Mouse (Mus musculus) heart, embryonic 16.5 days (tissue): ENCODE data around the gene Gnaz. TPM values are rescaled to one million over a fixed set of nuclear protein-coding genes. Genes with fewer than 3 reads are reported as not detected.

Experiments used
- ATAC-seq: fragments of 200-750 bp; cut with Nextera tagmentation; replicated peaks from 2 replicates; pipeline ENCODE4 v1.8.0; 2017; ENCODE audit warnings: moderate number of reproducible peaks; ENCODE audit not compliant: insufficient read depth, low FRiP score; ENCODE audit errors: extremely low read depth
- H3K27ac ChIP-seq: fragments of 300-500 bp; sonication (generic); 2 replicates; pipeline ENCODE4 v1.5.1; 2014; ENCODE audit warnings: mild to moderate bottlenecking, low read length, control low read depth, moderate library complexity
- H3K27me3 ChIP-seq: fragments of 300-500 bp; sonication (generic); 2 replicates; pipeline ENCODE4 v1.6.1; 2014; ENCODE audit warnings: low read length, mixed read lengths; ENCODE audit not compliant: control insufficient read depth, insufficient read depth
- H3K36me3 ChIP-seq: fragments of 300-500 bp; sonication (generic); 2 replicates; pipeline ENCODE4 v1.6.1; 2014; ENCODE audit not compliant: control insufficient read depth, insufficient read depth
- H3K4me1 ChIP-seq: fragments of 300-500 bp; sonication (generic); 2 replicates; pipeline ENCODE4 v1.6.1; 2014; ENCODE audit warnings: low read length, mixed read lengths; ENCODE audit not compliant: control insufficient read depth, insufficient read depth
- H3K4me2 ChIP-seq: fragments of 300-500 bp; sonication (generic); 2 replicates; pipeline ENCODE4 v1.6.1; 2014; ENCODE audit warnings: low read depth, mild to moderate bottlenecking, control low read depth, low read length
- H3K4me3 ChIP-seq: fragments of 300-500 bp; sonication (generic); 2 replicates; pipeline ENCODE4 v1.5.1; 2014; ENCODE audit warnings: mild to moderate bottlenecking, control low read depth, low read length
- H3K9ac ChIP-seq: fragments of 300-500 bp; sonication (generic); 2 replicates; pipeline ENCODE4 v1.6.1; 2014; ENCODE audit warnings: low read length, control low read depth
- H3K9me3 ChIP-seq: fragments of 300-500 bp; sonication (generic); replicated peaks from 2 replicates; pipeline ENCODE4 v1.6.1; 2016; ENCODE audit warnings: low read length; ENCODE audit not compliant: control insufficient read depth
- WGBS: fragments of 180-500 bp; shearing (Covaris S2); extraction: QIAGEN DNeasy Blood & Tissue Kit; methylation state at CpG from one replicate; pipeline ENCODE4 v1.1.7; 2014; 5-methylcytosine and 5-hydroxymethylcytosine counted together
- polyA plus RNA-seq: library from polyadenylated mRNA; unstranded; fragments of >200 nt; fragmentation: Nextera tagmentation; extraction: Ambion mirVana; gene quantifications from 2 replicates; pipeline ENCODE4 v1.2.1, GENCODE M21; 2015

Gene Gnaz
- polyA plus RNA-seq, 1 experiment from 2014 or later = 0.79 TPM

DNA sequence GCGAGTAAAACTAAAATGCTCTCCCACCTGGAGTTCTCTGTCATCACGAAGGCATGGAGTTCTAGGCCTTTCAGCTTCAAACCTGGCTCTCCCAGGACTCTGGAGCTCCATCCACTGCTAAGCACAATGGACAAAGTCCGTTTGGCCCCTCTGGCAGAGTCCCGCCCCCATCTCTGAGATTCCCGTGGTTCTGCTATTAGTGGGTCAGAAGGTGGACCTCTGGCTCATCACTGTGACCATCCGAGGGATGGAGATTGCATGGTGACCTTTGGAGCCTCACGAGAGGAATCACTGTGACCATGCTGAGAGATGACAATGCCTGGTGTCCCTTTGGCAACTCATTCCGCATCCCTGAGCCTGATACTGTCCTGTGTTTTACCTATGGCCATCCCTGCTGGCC is 85.9 kb downstream of the Gnaz start:
- 82% methylated on average over 8 of the region's 8 CpGs for WGBS
- peaks cover 35% of the 10 kb centered on the region for H3K27me3 ChIP-seq

GRCm38 (mm10) chr10:75053655-75054054 is 86.7 kb downstream of the Gnaz start:
- Histone ChIP-seq H3K27me3 (peaks cover 36% of the 10 kb centered on the region), H3K4me1 (peaks cover 13% of the 10 kb centered on the region), H3K9me3 (no peaks in the 10 kb centered on the region), H3K4me2 (no peak overlapping the region), H3K9ac (no peak overlapping the region), H3K4me3 (no peak overlapping the region), H3K27ac (no peak overlapping the region), H3K36me3 (no peaks in the 10 kb centered on the region)
- WGBS = 63% methylated on average over 4 of the region's 4 CpGs
- ATAC-seq = no peak

More for the DNA sequence above, 85.9 kb downstream of the Gnaz start:
- H3K4me3 ChIP-seq = no peak overlapping the region
- H3K27ac ChIP-seq = no peak overlapping the region
- H3K36me3 ChIP-seq = no peaks in the 10 kb centered on the region
- H3K4me1 ChIP-seq = peaks cover 13% of the 10 kb centered on the region
- H3K9ac ChIP-seq = no peak overlapping the region
- H3K9me3 ChIP-seq = no peaks in the 10 kb centered on the region
- no peak overlapping the region for H3K4me2 ChIP-seq
- no peak for ATAC-seq

GRCm38 (mm10) chr10:75054125-75054524 is 87.1 kb downstream of the Gnaz start:
- Histone ChIP-seq H3K4me2 (peak overlapping the region; percentile 8; the same call in 1 of the 2 replicates), H3K9me3 (no peaks in the 10 kb centered on the region), H3K9ac (no peak overlapping the region), H3K4me1 (peaks cover 13% of the 10 kb centered on the region), H3K36me3 (no peaks in the 10 kb centered on the region), H3K27me3 (peaks cover 36% of the 10 kb centered on the region), H3K27ac (no peak overlapping the region), H3K4me3 (no peak overlapping the region)
- 20% methylated on average over 6 of the region's 6 CpGs for WGBS
- peak; percentile 61 for ATAC-seq

DNA sequence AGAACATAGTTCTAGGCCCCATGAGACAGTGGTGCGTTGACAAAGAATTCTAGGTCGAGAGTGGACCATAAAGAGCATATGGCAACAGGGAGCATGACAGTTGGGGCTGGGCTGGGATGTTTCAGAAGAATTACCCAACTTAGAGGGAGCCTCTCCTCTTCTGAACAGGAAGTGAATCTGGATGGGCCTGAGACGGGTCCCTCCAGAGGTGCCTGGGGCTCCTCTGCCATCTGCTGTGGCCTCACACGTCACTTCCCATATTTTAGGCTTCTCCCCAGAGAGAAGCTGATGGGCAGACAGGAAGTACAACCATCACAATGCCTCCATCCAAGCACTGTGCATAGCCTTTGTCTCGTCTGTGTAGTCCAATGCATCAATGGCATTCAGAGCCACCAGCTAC is 88.7 kb downstream of the Gnaz start:
- Histone ChIP-seq H3K9ac (no peak overlapping the region), H3K27ac (no peak overlapping the region), H3K4me2 (no peak overlapping the region), H3K9me3 (no peaks in the 10 kb centered on the region), H3K4me1 (peaks cover 20% of the 10 kb centered on the region), H3K4me3 (no peak overlapping the region), H3K27me3 (peaks cover 36% of the 10 kb centered on the region), H3K36me3 (no peaks in the 10 kb centered on the region)
- no peak for ATAC-seq
- WGBS = 79% methylated on average over 5 of the region's 5 CpGs

GRCm38 (mm10) chr10:75056255-75056654 is 89.3 kb downstream of the Gnaz start:
- Histone ChIP-seq H3K27ac (no peak overlapping the region), H3K4me2 (no peak overlapping the region), H3K9me3 (no peaks in the 10 kb centered on the region), H3K9ac (no peak overlapping the region), H3K27me3 (peaks cover 36% of the 10 kb centered on the region), H3K4me1 (peaks cover 20% of the 10 kb centered on the region), H3K4me3 (no peak overlapping the region), H3K36me3 (no peaks in the 10 kb centered on the region)
- ATAC-seq = no peak
- WGBS = 27% methylated on average over 4 of the region's 4 CpGs

GRCm38 (mm10) chr10:75058336-75058735 is 91.4 kb downstream of the Gnaz start:
- Histone ChIP-seq H3K27ac (no peak overlapping the region), H3K4me3 (no peak overlapping the region), H3K27me3 (peaks cover 28% of the 10 kb centered on the region), H3K9me3 (no peaks in the 10 kb centered on the region), H3K4me1 (peaks cover 40% of the 10 kb centered on the region), H3K36me3 (no peaks in the 10 kb centered on the region), H3K4me2 (no peak overlapping the region), H3K9ac (no peak overlapping the region)
- WGBS = 73% methylated on average over 8 of the region's 8 CpGs
- no peak for ATAC-seq

DNA sequence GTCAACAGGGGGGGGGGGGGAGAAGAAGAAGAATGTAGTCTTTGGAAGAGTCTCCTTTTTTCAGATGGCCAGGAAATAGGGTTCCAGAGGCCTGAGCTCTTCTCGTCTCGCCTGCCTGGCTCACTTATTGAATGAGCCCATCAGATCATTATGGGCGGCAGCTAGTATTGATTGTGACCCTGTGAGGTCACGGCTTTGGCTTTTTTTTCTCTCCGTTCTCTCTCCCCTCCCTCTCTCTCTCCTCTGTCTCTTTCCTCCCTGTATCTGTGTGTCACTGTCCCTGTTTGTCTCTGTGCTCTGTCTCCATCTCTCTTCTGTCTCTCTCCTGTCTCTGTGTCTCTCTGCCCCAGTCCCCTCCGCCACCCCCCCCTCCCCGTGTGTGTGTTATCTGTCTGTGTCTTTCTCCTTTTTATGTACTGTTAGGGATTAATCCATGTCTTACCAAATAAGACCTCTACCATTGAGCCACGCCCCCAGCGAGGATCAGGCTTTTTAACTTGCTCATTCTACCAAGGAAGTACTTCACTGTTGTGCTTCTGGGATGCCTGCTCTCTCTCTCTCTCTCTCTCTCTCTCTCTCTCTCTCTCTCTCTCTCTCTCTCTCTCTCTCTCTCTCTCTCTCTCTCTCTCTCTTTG is 91.9 kb downstream of the Gnaz start:
- peaks cover 28% of the 10 kb centered on the region for H3K27me3 ChIP-seq
- no peak overlapping the region for H3K27ac ChIP-seq
- ATAC-seq = no peak
- WGBS = 45% methylated on average over 9 of the region's 9 CpGs
- peaks cover 43% of the 10 kb centered on the region for H3K4me1 ChIP-seq
- H3K9me3 ChIP-seq = no peaks in the 10 kb centered on the region
- H3K36me3 ChIP-seq = no peaks in the 10 kb centered on the region
- no peak overlapping the region for H3K9ac ChIP-seq
- H3K4me3 ChIP-seq = no peak overlapping the region
- H3K4me2 ChIP-seq = no peak overlapping the region

- no peak overlapping the region for H3K4me3 ChIP-seq
- peak overlapping the region; percentile 77 for H3K4me2 ChIP-seq
- no peaks in the 10 kb centered on the region for H3K9me3 ChIP-seq
- ATAC-seq = peak; percentile 37
- H3K27ac ChIP-seq = no peak overlapping the region
- WGBS = under 1% methylated on average over 11 of the region's 11 CpGs
- no peaks in the 10 kb centered on the region for H3K36me3 ChIP-seq
- peaks cover 43% of the 10 kb centered on the region for H3K4me1 ChIP-seq
- peaks cover 28% of the 10 kb centered on the region for H3K27me3 ChIP-seq
- no peak overlapping the region for H3K9ac ChIP-seq
Measured at GRCm38 (mm10) chr10:75059396-75059795, 92.4 kb downstream of the Gnaz start.

GRCm38 (mm10) chr10:75060217-75060842 is 93.4 kb downstream of the Gnaz start, which contains the start of gene Bcr:
Gene Bcr, plus strand, starts transcription at chr10:75060592.
- Histone ChIP-seq H3K9ac (peak within 1 kb of the TSS; percentile 83), H3K27ac (0 out of 2 replicates have a peak within 1 kb of the TSS, but pooled peaks have one; percentile 30), H3K36me3 (no peaks in the 10 kb centered on the region), H3K27me3 (peaks cover 28% of the 10 kb centered on the region), H3K4me3 (peak within 1 kb of the TSS; percentile 77), H3K4me1 (peaks cover 37% of the 10 kb centered on the region), H3K4me2 (peak within 1 kb of the TSS; percentile 77), H3K9me3 (no peaks in the 10 kb centered on the region)
- under 1% methylated on average over 57 of the region's 73 CpGs for WGBS
- peak; percentile 83 for ATAC-seq
